In the genomic region with DNA sequence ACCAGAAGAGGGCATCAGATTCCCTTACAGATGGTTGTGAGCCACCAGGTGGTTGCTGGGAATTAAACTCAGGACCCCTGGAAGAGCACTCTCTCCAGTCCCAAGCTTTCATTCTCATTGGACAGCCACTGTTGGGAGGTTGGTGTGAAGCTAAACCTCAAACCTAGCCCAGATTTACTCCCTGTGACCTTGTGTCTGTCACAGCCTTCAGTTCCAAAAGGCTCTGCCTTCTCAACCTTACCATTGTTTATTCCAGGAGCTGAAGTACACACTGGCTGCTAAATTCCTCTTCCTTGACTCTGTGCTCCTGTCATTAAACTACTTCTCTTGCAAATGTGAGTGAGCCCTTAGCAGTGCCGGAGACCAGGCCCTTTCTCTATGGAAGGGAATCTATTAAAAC, we compare ENCODE assay signal across 22 mouse cellular contexts.
"Had no signal": no experiment of that assay in that cellular context is flagged by ENCODE, and none has a peak within 500 bp of the region (broad histone marks: within the 10 kb centered on the region; RNA-seq: fewer than 3 reads in every experiment).

No protein-coding gene starts in this region.

- H3K36me3 ChIP-seq: heart, embryonic 12.5 days; hindbrain, embryonic 12.5 days; limb, embryonic 12.5 days had no signal

- H3K4me3 ChIP-seq: heart, embryonic 10.5 days; heart, embryonic 12.5 days; hindbrain, embryonic 10.5 days; hindbrain, embryonic 12.5 days; intestine, embryonic 15.5 days; limb, embryonic 12.5 days had no signal

- H3K9me3 ChIP-seq: heart, embryonic 10.5 days; heart, embryonic 12.5 days; hindbrain, embryonic 10.5 days; hindbrain, embryonic 12.5 days; intestine, embryonic 15.5 days; limb, embryonic 12.5 days had no signal

- H3K27ac ChIP-seq: heart, embryonic 10.5 days; hindbrain, embryonic 10.5 days; hindbrain, embryonic 12.5 days; hindbrain, embryonic 14.5 days; intestine, embryonic 15.5 days; limb, embryonic 12.5 days had no signal

- H3K4me2 ChIP-seq: heart, embryonic 12.5 days; hindbrain, embryonic 12.5 days; hindbrain, embryonic 14.5 days; intestine, embryonic 15.5 days; limb, embryonic 12.5 days had no signal

- H3K9ac ChIP-seq: heart, embryonic 12.5 days; hindbrain, embryonic 12.5 days; hindbrain, embryonic 14.5 days; intestine, embryonic 15.5 days; limb, embryonic 12.5 days had no signal

- ATAC-seq: hindbrain, embryonic 16.5 days; inflammation-experienced regulatory T-cells, adult 6 months; intestine, embryonic 15.5 days; intestine, postnatal 0 days had no signal

- H3K27me3 ChIP-seq: heart, embryonic 12.5 days; hindbrain, embryonic 12.5 days; intestine, embryonic 15.5 days; limb, embryonic 12.5 days had no signal

- DNase-seq: gastrocnemius, postnatal 10 days; gastrocnemius, postnatal 25 days; heart, adult 18-20 months; heart, postnatal 10 days; heart, postnatal 4 days; kidney, adult 18-20 months; kidney, adult 8-10 months; kidney, postnatal 10 days; kidney, postnatal 36 days; layer of hippocampus, adult 9-11 months; layer of hippocampus, postnatal 36 days; left cerebral cortex, postnatal 4 days had no signal
